Mouse (Mus musculus) neural tube, embryonic 14.5 days (tissue): ENCODE measurements at regions not wholly inside any gene's neighbourhood (a gene's known extent, or its start where the extent isn't known, plus 50 kb on each side); places are given as distances from the start of the nearest gene placed in this dataset.

Experiments
- ATAC-seq: fragments of 200-750 bp; cut with Nextera tagmentation; 2 replicates; pipeline ENCODE4 v1.8.0; 2017; ENCODE audit warnings: low read depth, mild to moderate bottlenecking, moderate TSS enrichment, moderate library complexity
- H3K27ac ChIP-seq: fragments of 300-500 bp; sonication (generic); 2 replicates; pipeline ENCODE4 v1.5.1; 2014; ENCODE audit warnings: low read depth, mild to moderate bottlenecking, control low read depth, low read length, moderate library complexity, mixed read lengths
- H3K27me3 ChIP-seq: fragments of 300-500 bp; sonication (generic); 2 replicates; pipeline ENCODE4 v1.6.1; 2014; ENCODE audit warnings: low read length; ENCODE audit not compliant: control insufficient read depth, insufficient read depth
- H3K36me3 ChIP-seq: fragments of 300-500 bp; sonication (generic); 2 replicates; pipeline ENCODE4 v1.6.1; 2014; ENCODE audit warnings: low read length, mixed read lengths; ENCODE audit not compliant: control insufficient read depth, insufficient read depth
- H3K4me1 ChIP-seq: fragments of 300-500 bp; sonication (generic); 2 replicates; pipeline ENCODE4 v1.6.1; 2014; ENCODE audit warnings: low read length; ENCODE audit not compliant: control insufficient read depth, insufficient read depth
- H3K4me2 ChIP-seq: fragments of 300-500 bp; sonication (generic); 2 replicates; pipeline ENCODE4 v1.6.1; 2014; ENCODE audit warnings: mild to moderate bottlenecking, low read depth, low read length, control low read depth
- H3K4me3 ChIP-seq: fragments of 300-500 bp; sonication (generic); 2 replicates; pipeline ENCODE4 v1.5.1; 2014; ENCODE audit warnings: low read depth, low read length, control low read depth, mixed read lengths
- H3K9ac ChIP-seq: fragments of 300-500 bp; sonication (generic); replicated peaks from 2 replicates; pipeline ENCODE4 v1.6.1; 2014; ENCODE audit warnings: low read depth, mild to moderate bottlenecking, control low read depth, low read length, mixed read lengths
- H3K9me3 ChIP-seq: fragments of 300-500 bp; sonication (generic); 2 replicates; pipeline ENCODE4 v1.6.1; 2016; ENCODE audit warnings: low read length; ENCODE audit not compliant: control insufficient read depth
- WGBS: fragments of 180-500 bp; shearing (Covaris S2); extraction: QIAGEN DNeasy Blood & Tissue Kit; methylation state at CpG from one replicate; pipeline ENCODE4 v1.1.7; 2014; 5-methylcytosine and 5-hydroxymethylcytosine counted together

DNA sequence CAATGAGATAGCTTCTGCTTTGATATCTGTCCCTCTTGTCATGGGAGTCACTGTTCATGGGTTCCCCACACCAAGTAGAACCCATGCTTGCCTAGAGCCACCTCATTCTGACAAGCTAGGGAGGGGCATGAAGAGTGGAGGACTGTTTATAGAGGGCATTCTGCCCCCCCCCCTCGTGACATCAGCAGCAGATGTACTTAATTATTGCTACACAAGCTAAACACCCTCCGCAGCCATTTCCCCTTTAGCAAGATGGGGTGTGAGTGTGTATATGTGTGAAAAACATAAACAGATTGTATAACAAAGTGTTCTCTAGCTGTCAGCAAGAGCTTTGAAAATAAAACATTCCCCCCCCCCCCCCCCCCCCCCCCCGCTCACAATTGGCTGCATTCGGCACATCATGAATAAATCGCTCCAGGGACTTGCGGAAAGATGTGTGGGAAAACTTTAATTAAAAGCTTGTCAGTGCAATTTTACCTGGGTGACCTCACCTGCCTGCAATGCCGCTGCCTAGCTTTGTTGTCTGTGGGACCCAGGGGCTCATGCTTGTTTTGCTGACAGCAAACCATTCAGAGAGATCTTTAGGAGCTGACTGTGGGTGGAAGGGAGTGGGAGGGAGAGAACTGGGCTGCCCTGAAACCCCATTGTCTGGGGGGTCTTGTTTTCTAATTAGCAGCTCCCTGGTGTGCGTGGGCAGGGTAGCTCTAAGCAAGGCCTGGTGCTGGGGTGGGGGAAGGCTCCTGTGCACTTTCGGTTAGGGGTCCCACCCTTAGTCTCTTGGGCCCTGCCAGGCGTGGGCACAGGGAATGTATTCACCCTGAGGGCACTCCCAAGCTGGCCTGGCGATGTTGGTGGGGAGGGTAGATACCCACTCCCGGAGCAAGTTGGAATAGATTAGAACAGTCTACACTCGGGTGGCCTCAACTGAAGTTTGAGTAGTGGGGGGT is 63.4 kb downstream of the Irx2 start:
- ATAC-seq, result no peak
- H3K27ac ChIP-seq, result no peak overlapping the region
- no peak overlapping the region for H3K4me2 ChIP-seq
- H3K9ac ChIP-seq, result no peak overlapping the region
- WGBS, result 69% methylated on average over 12 of the region's 13 CpGs
- no peak overlapping the region for H3K4me3 ChIP-seq
- no peaks in the 10 kb centered on the region for H3K36me3 ChIP-seq
- H3K9me3 ChIP-seq, result no peaks in the 10 kb centered on the region
- H3K27me3 ChIP-seq, result no peaks in the 10 kb centered on the region
- H3K4me1 ChIP-seq, result no peaks in the 10 kb centered on the region

DNA sequence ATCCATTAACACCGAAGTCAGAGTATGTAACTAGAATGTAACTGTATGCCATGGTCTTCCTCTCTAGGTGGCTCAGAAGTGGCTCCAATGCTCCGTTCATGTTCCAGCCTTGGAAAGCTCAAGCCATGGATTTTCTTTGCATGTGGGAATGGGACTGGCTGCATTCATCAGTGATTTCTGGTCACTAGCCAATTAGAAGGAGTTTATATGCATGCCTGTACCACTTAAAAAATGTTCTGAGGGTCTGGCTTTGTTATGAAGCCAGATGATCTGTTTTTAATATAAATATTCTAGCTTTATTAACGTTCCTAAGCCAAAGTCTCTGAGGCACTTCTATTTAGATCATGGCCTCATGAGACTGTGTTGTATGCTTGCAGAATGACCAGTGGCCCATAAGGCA is 78.8 kb downstream of the Irx2 start:
- WGBS, result 91% methylated on average over 3 of the region's 3 CpGs
- ATAC-seq, result no peak

DNA sequence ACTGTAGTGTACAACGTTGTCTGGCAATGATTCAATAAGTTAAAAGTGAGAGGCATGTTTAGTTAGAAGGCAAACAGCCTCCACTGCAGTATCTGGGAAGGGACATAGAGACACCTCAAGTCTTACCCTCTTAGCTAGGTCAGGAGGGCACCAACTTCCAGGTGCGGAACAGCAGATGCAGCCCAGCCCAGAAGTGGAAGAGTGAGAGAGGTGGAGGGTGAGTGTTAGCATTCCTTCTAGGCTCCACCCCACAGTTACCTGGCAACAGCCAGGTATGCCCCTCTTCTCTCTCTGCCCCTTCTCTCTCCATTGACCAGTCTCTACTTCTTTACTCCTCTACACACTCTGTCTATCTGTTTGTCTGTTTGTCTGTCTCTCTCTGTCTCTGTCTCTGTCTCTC is 80.1 kb downstream of the Irx2 start:
- H3K4me2 ChIP-seq, result no peak overlapping the region
- WGBS, result 91% methylated on average over 2 of the region's 2 CpGs
- ATAC-seq, result no peak
- H3K4me3 ChIP-seq, result no peak overlapping the region
- H3K27me3 ChIP-seq, result no peaks in the 10 kb centered on the region
- H3K27ac ChIP-seq, result no peak overlapping the region
- no peaks in the 10 kb centered on the region for H3K4me1 ChIP-seq
- no peaks in the 10 kb centered on the region for H3K9me3 ChIP-seq
- no peak overlapping the region for H3K9ac ChIP-seq
- no peaks in the 10 kb centered on the region for H3K36me3 ChIP-seq

More for the DNA sequence above, 78.8 kb downstream of the Irx2 start:
- no peak overlapping the region for H3K27ac ChIP-seq
- H3K4me3 ChIP-seq, result no peak overlapping the region
- H3K36me3 ChIP-seq, result no peaks in the 10 kb centered on the region
- H3K4me2 ChIP-seq, result no peak overlapping the region
- H3K9ac ChIP-seq, result no peak overlapping the region
- H3K9me3 ChIP-seq, result no peaks in the 10 kb centered on the region
- H3K4me1 ChIP-seq, result no peaks in the 10 kb centered on the region
- no peaks in the 10 kb centered on the region for H3K27me3 ChIP-seq

DNA sequence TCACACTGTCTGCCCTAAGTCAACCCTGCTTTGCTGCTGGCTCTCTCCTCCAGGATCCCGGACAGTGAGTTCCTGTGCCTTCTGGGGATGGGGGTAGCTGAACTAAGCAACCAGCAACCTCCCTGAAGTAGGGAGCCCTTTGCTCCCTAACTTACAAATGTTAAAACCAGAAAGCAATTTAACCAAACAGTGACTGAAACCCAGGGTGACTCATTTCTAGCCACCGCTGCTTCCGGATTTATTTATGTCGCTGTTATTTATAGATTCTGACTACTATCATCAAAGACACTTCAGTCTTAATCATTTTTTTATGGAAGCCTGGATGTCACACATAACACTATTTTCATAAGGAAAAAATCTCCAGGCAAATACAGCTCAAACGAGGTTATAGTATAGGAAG is 81.4 kb downstream of the Irx2 start:
- WGBS, result 64% methylated on average over 5 of the region's 5 CpGs
- no peak for ATAC-seq
- no peaks in the 10 kb centered on the region for H3K27me3 ChIP-seq

DNA sequence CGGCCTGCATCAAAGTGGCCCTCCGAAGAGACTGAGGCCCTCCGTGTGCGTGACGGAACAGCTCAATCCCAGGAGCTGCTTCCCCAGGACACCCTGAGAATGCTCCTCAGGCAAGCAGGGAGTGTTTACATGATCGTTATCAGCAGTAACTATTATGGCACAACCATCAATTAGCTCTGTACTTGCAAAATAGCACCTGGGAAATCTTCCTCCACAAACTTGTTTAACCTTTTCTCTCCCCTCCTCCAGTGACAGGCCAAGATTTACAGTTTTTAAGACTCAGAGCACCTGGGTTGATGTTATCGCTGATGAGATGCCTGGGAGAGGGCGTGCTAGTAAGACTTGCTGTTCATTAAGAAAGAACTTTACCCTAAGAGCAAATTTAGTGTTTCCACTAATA is 82.5 kb downstream of the Irx2 start:
- no peaks in the 10 kb centered on the region for H3K27me3 ChIP-seq
- H3K27ac ChIP-seq, result no peak overlapping the region
- no peak overlapping the region for H3K9ac ChIP-seq
- H3K4me1 ChIP-seq, result no peaks in the 10 kb centered on the region
- no peak for ATAC-seq
- 66% methylated on average over 8 of the region's 8 CpGs for WGBS
- H3K4me3 ChIP-seq, result no peak overlapping the region
- H3K4me2 ChIP-seq, result no peak overlapping the region
- no peaks in the 10 kb centered on the region for H3K36me3 ChIP-seq
- no peaks in the 10 kb centered on the region for H3K9me3 ChIP-seq

More for the DNA sequence above, 81.4 kb downstream of the Irx2 start:
- no peak overlapping the region for H3K27ac ChIP-seq
- no peaks in the 10 kb centered on the region for H3K9me3 ChIP-seq
- no peak overlapping the region for H3K9ac ChIP-seq
- H3K4me1 ChIP-seq, result no peaks in the 10 kb centered on the region
- H3K4me3 ChIP-seq, result no peak overlapping the region
- no peaks in the 10 kb centered on the region for H3K36me3 ChIP-seq
- H3K4me2 ChIP-seq, result no peak overlapping the region

DNA sequence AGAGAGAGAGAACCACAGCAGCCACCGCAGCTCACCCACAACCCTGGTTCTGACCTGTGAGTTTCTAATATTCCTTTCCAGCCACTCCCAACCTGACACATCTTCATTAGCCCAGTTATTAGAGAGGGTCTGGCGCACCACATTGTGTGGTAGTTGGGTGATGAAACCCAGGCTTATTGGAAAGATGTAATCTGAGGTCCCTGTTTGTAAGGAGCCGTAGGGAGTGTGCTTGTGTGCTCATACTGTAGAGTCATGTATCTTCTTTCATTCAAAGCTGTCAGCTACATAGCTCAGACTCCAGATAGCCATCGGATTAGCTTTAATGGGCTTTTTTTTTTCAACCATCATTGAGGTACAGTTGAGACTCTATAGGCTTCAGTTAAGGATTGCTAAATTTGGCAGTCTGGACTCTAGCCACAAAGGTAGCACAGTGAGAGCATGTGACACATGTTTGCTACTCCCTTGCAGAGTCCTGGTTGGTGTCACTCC is 83.3 kb downstream of the Irx2 start:
- no peaks in the 10 kb centered on the region for H3K9me3 ChIP-seq
- H3K27me3 ChIP-seq, result no peaks in the 10 kb centered on the region
- ATAC-seq, result no peak
- no peaks in the 10 kb centered on the region for H3K4me1 ChIP-seq
- H3K36me3 ChIP-seq, result no peaks in the 10 kb centered on the region
- no peak overlapping the region for H3K27ac ChIP-seq
- H3K4me2 ChIP-seq, result no peak overlapping the region
- no peak overlapping the region for H3K9ac ChIP-seq
- no peak overlapping the region for H3K4me3 ChIP-seq
- WGBS, result 89% methylated on average over 4 of the region's 4 CpGs

DNA sequence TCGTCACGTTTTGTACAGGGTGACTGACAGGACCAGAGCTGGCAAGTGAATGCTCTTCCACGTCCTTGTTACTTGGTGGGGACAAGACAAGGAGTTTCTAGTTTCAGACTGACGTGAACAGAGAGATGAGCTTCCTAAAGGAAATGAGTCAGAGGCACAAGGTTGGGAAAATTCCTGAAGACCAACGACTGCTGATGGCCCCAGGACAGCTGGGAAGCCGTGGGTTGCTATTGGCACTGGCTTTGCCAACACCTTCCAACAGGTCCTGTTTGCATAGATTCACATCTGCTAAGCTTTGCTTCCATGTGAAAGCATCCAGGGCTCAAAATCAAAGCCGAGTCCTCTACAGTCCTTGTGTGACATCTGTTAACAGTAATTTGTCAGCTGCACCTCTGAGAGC is 86.2 kb downstream of the Irx2 start:
- WGBS, result 69% methylated on average over 7 of the region's 7 CpGs
- Histone ChIP-seq H3K9ac (no peak overlapping the region), H3K27ac (no peak overlapping the region), H3K27me3 (no peaks in the 10 kb centered on the region), H3K36me3 (no peaks in the 10 kb centered on the region), H3K4me1 (no peaks in the 10 kb centered on the region), H3K9me3 (no peaks in the 10 kb centered on the region), H3K4me3 (no peak overlapping the region), H3K4me2 (no peak overlapping the region)
- ATAC-seq, result no peak

DNA sequence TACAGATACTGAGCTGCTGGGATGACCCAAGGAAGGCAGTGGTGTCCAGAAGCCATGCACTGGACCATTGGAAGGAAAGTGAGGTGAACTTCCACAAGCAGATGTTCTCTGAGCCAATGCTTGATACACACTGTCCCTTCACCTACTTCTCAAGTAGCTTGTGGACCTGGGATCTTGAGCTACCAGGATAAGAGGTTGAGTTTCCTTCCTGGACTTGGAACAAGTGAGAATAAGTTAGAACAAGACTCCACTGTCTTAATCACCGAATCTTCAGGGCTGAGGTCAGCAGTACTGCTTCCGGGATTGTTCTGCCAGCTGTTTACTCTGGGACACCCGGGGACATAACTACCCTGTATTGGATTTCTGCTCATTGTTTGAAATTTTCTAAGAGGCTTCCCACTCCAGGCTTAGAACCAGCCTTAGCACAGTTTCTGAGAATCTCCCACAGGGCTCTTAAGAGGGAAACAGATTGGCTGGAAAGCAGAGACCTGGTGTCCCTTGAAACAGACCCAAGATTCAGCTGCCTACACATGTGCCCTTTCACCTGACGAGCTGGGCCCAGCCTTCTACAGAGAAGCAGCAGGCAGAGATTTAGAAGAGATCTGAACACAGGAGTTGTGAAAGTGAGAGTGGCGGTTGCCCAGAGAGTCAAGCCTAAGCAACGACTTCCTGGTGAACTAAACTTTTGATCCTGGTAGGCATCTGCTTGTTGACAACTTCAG is 87.5 kb downstream of the Irx2 start:
- H3K27ac ChIP-seq, result no peak overlapping the region
- WGBS, result 76% methylated on average over 6 of the region's 6 CpGs
- no peaks in the 10 kb centered on the region for H3K36me3 ChIP-seq
- no peak overlapping the region for H3K9ac ChIP-seq
- H3K4me2 ChIP-seq, result no peak overlapping the region
- ATAC-seq, result no peak
- no peak overlapping the region for H3K4me3 ChIP-seq
- H3K4me1 ChIP-seq, result no peaks in the 10 kb centered on the region
- H3K9me3 ChIP-seq, result no peaks in the 10 kb centered on the region
- no peaks in the 10 kb centered on the region for H3K27me3 ChIP-seq

DNA sequence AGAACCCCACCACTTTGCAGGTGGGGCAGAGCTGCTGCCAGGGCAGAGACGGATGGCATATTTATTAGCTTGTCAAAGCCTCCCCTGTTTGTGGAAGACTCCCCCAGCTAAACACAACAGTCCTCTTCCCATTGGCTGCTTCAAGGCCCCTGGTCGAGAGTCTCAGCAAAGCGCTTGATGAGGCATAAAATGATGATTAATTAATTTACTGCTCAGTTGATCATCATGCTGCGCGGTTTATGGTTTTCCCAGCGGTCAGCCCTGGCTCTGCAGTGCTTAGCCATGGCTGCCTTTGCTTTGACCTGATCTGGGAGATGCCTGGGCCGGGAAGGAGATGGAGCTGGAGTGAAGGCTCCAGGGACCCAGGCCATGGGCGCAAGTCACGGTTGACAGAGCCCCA is 98.5 kb downstream of the Irx2 start:
- Histone ChIP-seq H3K36me3 (no peaks in the 10 kb centered on the region), H3K9ac (no peak overlapping the region), H3K4me1 (peaks cover 3% of the 10 kb centered on the region; the same call in 1 of the 2 replicates), H3K4me3 (no peak overlapping the region), H3K4me2 (no peak overlapping the region), H3K27me3 (no peaks in the 10 kb centered on the region), H3K27ac (no peak overlapping the region), H3K9me3 (no peaks in the 10 kb centered on the region)
- WGBS, result 11% methylated on average over 9 of the region's 9 CpGs
- ATAC-seq, result peak; percentile 89
